Mouse (Mus musculus): Measurements from ENCODE around the gene Nags. TPM values are rescaled to one million over a fixed set of nuclear protein-coding genes. Genes with fewer than 3 reads are reported as not detected.

Gene Nags
- under 1 TPM in 1 of 2 experiments, not detected in 1; 0.14 TPM for polyA plus RNA-seq (2017; shearing (Covaris generic))

GRCm38 (mm10) chr11:102145471-102146001 is at the start of gene Nags:
Gene Nags (plus strand): TSS chr11:102145513.

GRCm38 (mm10) chr11:102101219-102101618 is 44.1 kb upstream of the Nags start, which contains the start of gene Ppy:
Gene Ppy (minus strand): TSS chr11:102101319.

DNA sequence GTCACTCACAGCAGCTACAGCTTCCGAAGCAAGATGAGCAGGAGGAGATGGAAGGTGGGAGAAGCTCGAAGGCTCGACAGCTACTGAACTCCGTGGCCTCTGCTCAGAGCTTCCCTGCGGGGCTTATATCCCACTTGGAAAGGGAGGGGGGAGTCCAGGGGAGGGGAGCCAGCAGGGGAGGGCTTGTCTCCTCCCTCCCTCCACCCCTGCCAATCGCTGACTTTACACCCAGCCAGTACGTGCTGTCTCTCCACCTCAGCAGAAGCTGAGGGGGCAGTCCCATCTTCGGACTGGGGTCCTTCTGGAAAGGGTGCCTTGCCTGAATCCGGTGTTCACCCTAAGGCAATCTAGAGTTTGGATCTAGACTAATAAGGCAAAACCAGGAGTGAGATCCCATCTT is 37.6 kb upstream of the Nags start, which contains the start of gene Pyy:
Gene Pyy, minus strand, starts transcription at position 101 of the 400 bp plus-strand sequence.

DNA sequence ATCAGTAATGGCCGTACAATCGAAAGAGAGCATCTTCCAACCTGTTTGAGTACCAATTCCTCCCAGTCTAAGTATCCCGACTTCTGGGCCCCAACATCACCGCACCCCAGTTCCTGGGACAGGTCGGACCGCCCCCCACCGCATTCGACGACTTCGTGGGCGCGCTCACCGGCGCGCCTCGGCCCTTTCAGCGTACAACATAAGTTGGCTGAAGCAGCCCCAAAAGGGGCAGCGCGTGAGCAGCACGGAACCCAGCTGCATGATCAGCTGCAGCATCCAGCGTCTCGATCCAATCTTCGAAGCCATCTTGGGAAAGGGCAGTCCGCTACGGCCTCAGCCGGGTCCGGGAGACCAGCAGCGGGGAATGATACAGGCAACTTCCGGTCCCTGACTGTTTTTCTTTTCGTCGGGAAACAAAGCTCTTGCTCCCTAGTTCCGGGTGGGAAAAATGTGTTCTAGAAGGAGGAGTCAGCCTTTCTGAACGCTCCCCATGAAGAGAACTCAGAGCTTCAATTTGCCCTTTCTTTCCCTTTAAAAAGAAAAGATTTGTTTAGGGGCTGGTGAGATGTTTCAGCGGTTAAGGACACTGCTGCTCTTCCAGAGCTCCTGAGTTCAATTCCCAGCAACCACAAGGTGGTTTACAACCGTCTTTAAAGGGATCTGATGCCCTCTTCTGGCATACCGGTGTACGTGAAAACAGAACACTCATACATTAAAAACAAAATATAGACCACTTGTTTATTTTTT is 10.9 kb downstream of the Nags start, which contains the start of gene Tmem101:
Gene Tmem101, minus strand, starts transcription at position 366 of the 747 bp plus-strand sequence.

DNA sequence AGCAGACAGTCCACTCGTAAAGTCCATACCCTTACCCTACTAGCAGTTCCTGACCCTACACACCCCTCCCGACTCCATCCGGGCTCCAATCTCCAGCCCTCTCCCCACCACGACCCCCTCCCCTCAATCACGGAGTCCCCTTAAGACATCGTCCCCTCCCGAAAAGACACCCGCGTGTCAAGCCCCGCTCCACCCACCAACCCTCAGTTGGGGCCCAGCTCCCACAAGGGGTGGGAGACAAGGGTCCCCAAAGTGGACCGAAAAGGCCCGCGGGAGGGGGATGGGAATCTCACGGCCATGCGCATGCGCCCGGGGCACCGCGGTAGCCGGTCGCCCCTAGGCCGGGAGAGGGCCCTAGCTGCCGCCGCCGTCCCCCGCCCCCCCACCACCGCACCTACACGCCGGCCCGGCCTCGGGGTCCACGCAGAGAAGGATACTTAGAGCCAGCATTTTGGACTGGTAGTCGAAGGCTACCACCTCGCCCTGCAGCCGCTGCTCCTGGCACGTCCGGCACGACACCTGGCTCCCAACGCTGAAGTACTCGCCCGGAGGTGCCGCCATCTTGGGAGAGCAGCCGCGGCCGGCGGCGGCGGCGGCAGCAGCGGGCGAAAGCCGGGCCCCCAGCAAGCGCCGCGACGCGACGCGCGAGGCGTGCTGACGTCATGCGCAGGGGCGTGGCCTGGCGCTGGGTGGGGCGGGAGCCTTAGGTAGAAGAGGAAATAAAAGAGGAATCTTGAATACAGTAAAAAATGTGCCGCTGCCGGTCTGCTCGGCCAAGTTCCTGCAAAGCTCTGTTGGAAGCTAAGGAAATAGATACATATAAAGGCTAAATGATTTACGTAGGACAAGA is 39.6 kb downstream of the Nags start, which contains the start of gene Lsm12:
Gene Lsm12, minus strand, starts transcription at position 651 of the 850 bp plus-strand sequence.

DNA sequence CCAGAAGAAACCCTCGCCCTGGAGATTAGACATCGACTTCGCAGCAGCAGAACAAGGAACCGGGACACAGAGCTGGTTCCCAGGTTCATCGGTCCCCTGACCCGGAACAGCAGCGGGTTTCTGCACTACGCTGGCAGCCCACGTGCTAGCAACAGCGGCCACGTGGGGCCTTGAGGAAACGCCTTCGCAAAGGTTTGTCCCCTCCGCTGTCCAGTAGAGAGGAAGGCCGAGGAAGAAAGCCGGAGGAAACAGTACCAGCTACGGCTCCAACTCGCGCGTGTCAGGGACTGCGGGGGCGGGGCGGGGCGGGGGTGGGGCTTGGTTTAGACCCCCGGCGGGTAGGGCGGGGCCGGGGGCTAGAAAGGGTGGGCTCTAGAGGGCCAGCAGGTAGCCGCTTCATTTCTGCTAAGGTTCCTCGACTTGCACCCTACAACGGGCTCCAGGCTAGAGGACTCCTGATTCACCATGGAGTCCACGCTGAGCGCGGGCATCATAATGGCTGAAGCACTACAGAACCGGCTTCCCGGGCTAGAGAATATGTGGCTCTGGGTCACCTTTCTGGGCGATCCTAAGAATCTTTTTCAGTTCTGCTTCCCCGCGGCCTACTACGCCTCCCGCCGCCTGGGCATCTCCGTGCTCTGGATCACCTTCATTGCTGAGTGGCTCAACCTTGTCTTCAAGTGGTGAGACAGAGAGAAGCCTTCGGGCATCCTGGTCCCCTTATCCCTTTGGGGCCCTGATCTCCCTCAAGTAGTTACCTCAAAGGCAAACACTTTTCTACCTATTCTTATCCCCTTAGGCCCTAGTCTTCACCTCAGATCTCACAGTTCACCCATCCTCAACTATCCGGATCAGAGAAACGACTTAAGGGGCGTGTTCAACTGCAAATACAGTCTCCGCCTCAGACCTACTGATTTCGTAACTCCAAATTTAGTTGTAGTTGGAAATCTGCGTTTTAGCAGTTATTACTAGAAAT is 44.4 kb downstream of the Nags start, which contains the start of gene G6pc3:
Gene G6pc3, plus strand, starts transcription at position 160 of the 976 bp plus-strand sequence.

Other genes with a start within 250 kb of the Nags start
- not detected for gene Sost, start 178.5 kb upstream of the Nags start, polyA plus RNA-seq (2017; shearing (Covaris generic))
- gene Cfap97d1, start 161.2 kb upstream of the Nags start, polyA plus RNA-seq (2017; shearing (Covaris generic)): not detected
- gene Dusp3, start 158.5 kb upstream of the Nags start, polyA plus RNA-seq (2017; shearing (Covaris generic)): 1 to 10 TPM in 1 of 2 experiments, under 1 TPM in 1; 0.77 to 1.6 TPM
- under 1 TPM; 0.06 to 0.15 TPM for gene Mpp3, start 117.1 kb upstream of the Nags start, polyA plus RNA-seq (2017; shearing (Covaris generic))
- gene Cd300lg, start 104.0 kb upstream of the Nags start, polyA plus RNA-seq (2017; shearing (Covaris generic)): under 1 TPM in 1 of 2 experiments, not detected in 1; 0.21 TPM
- gene Mpp2, start 57.0 kb upstream of the Nags start, polyA plus RNA-seq (2017; shearing (Covaris generic)): 1 to 10 TPM; 1.5 to 3.2 TPM
- not detected for gene Ppy, start 44.2 kb upstream of the Nags start, polyA plus RNA-seq (2017; shearing (Covaris generic))
- not detected for gene Pyy, start 37.7 kb upstream of the Nags start, polyA plus RNA-seq (2017; shearing (Covaris generic))
- 10 to 100 TPM in 1 of 2 experiments, 1 to 10 TPM in 1; 4.9 to 10.4 TPM for gene Tmem101, start 10.9 kb downstream of the Nags start, polyA plus RNA-seq (2017; shearing (Covaris generic))
- gene Lsm12, start 39.8 kb downstream of the Nags start, polyA plus RNA-seq (2017; shearing (Covaris generic)): 10 to 100 TPM; 71.5 to 99.9 TPM
- gene G6pc3, start 44.1 kb downstream of the Nags start, polyA plus RNA-seq (2017; shearing (Covaris generic)): 10 to 100 TPM; 23.4 to 38.3 TPM
- 10 to 100 TPM; 23.2 to 25.0 TPM for gene Hdac5, start 84.7 kb downstream of the Nags start, polyA plus RNA-seq (2017; shearing (Covaris generic))
- 1 to 10 TPM; 1.3 to 2.5 TPM for gene BC030867, start 103.4 kb downstream of the Nags start, polyA plus RNA-seq (2017; shearing (Covaris generic))
- gene Asb16, start 123.2 kb downstream of the Nags start, polyA plus RNA-seq (2017; shearing (Covaris generic)): not detected
- gene Tmub2, start 139.4 kb downstream of the Nags start, polyA plus RNA-seq (2017; shearing (Covaris generic)): 10 to 100 TPM; 53.2 to 53.9 TPM
- 10 to 100 TPM; 18.9 to 21.8 TPM for gene Atxn7l3, start 151.1 kb downstream of the Nags start, polyA plus RNA-seq (2017; shearing (Covaris generic))
- gene Ubtf, start 174.2 kb downstream of the Nags start, polyA plus RNA-seq (2017; shearing (Covaris generic)): 100 to 1,000 TPM; 104 to 123 TPM
- 1 to 10 TPM; 3.0 to 3.3 TPM for gene Slc4a1, start 220.7 kb downstream of the Nags start, polyA plus RNA-seq (2017; shearing (Covaris generic))
- 10 to 100 TPM; 25.8 to 29.9 TPM for gene Rundc3a, start 247.9 kb downstream of the Nags start, polyA plus RNA-seq (2017; shearing (Covaris generic))

Measured in activated CD4-positive, CD25-positive, alpha-beta regulatory T cell (primary cell).